Mouse (Mus musculus) lung, postnatal 0 days (tissue): ENCODE measurements around the gene Nfia. TPM values are rescaled to one million over a fixed set of nuclear protein-coding genes. Genes with fewer than 3 reads are reported as not detected.
A peak's percentile ranks its signal among the peaks of the same experiment; 100 is the strongest.

Experiments
- ATAC-seq: fragments of 200-750 bp; cut with Nextera tagmentation; 2 replicates; pipeline ENCODE4 v1.8.0; 2017; ENCODE audit warnings: moderate library complexity
- DNase-seq: peaks from one replicate; pipeline ENCODE4 v3.0.0-alpha.2; 2016; ENCODE audit warnings: low spot score
- H3K27ac ChIP-seq: fragments of 300-500 bp; sonication (generic); 2 replicates; pipeline ENCODE4 v1.5.1; 2014; ENCODE audit warnings: antibody characterized with exemption, mild to moderate bottlenecking, low read length, mixed read lengths
- H3K27me3 ChIP-seq: fragments of 300-500 bp; sonication (generic); replicated peaks from 2 replicates; pipeline ENCODE4 v1.6.1; 2014; ENCODE audit warnings: low read length, mixed read lengths; ENCODE audit not compliant: insufficient read depth
- H3K36me3 ChIP-seq: fragments of 300-500 bp; sonication (generic); 2 replicates; pipeline ENCODE4 v1.6.1; 2014; ENCODE audit warnings: low read length, mixed read lengths; ENCODE audit not compliant: insufficient read depth
- H3K4me1 ChIP-seq: fragments of 300-500 bp; sonication (generic); 2 replicates; pipeline ENCODE4 v1.6.1; 2014; ENCODE audit warnings: antibody characterized with exemption, low read depth, low read length, mixed read lengths; ENCODE audit not compliant: insufficient read depth
- H3K4me2 ChIP-seq: fragments of 300-500 bp; sonication (generic); replicated peaks from 2 replicates; pipeline ENCODE4 v1.6.1; 2014; ENCODE audit warnings: low read depth, mild to moderate bottlenecking, low read length, moderate library complexity, mixed read lengths
- H3K4me3 ChIP-seq: fragments of 300-500 bp; sonication (generic); 2 replicates; pipeline ENCODE4 v1.5.1; 2014; ENCODE audit warnings: low read depth, low read length
- H3K9ac ChIP-seq: fragments of 300-500 bp; sonication (generic); replicated peaks from 2 replicates; pipeline ENCODE4 v1.6.1; 2014; ENCODE audit warnings: low read depth, mild to moderate bottlenecking
- H3K9me3 ChIP-seq: fragments of 300-500 bp; sonication (generic); 2 replicates; pipeline ENCODE4 v1.6.1; 2016; ENCODE audit warnings: low read length, mixed read lengths
- CTCF ChIP-seq: IDR thresholded peaks from 2 replicates; pipeline ENCODE4 v1.5.1; 2016; ENCODE audit warnings: antibody characterized with exemption, mild to moderate bottlenecking
- EP300 ChIP-seq: IDR thresholded peaks from 2 replicates; pipeline ENCODE4 v1.6.1; 2016; ENCODE audit warnings: antibody characterized with exemption, mild to moderate bottlenecking, control low read depth
- WGBS: fragments of 180-500 bp; shearing (Covaris S2); extraction: QIAGEN DNeasy Blood & Tissue Kit; methylation state at CpG from one replicate; pipeline ENCODE4 v1.1.7; 2014; 5-methylcytosine and 5-hydroxymethylcytosine counted together
- polyA plus RNA-seq: library from polyadenylated mRNA; unstranded; fragments of >200 nt; fragmentation: Nextera tagmentation; extraction: Ambion mirVana; gene quantifications from 2 replicates; pipeline ENCODE4 v1.2.1, GENCODE M21; 2015

Gene Nfia
- polyA plus RNA-seq, 1 experiment from 2014 or later = 40.5 TPM

- WGBS = under 1% methylated on average over 24 of the region's 25 CpGs
- peak overlapping the region; percentile 52 for H3K4me3 ChIP-seq
- DNase-seq (peak; percentile 99), ATAC-seq (peak; percentile 97)
- H3K4me2 ChIP-seq = peak overlapping the region; percentile 61
- H3K4me1 ChIP-seq = no peaks in the 10 kb centered on the region; the same call in 1 of the 2 replicates
- peak overlapping the region; percentile 39; the same call in 1 of the 2 replicates for H3K9ac ChIP-seq
- TF ChIP-seq CTCF = no peak
- H3K9me3 ChIP-seq = no peaks in the 10 kb centered on the region
- H3K27me3 ChIP-seq = no peaks in the 10 kb centered on the region
- no peaks in the 10 kb centered on the region for H3K36me3 ChIP-seq
- peak overlapping the region; percentile 95 for H3K27ac ChIP-seq
Observed at GRCm38 (mm10) chr4:97772084-97772484, 450 bp upstream of the Nfia start.

- Histone ChIP-seq H3K9me3 (no peaks in the 10 kb centered on the region), H3K27me3 (no peaks in the 10 kb centered on the region), H3K9ac (peak overlapping the region; percentile 39; the same call in 1 of the 2 replicates), H3K27ac (peak overlapping the region; percentile 95), H3K4me1 (no peaks in the 10 kb centered on the region; the same call in 1 of the 2 replicates), H3K4me3 (peak overlapping the region; percentile 52), H3K36me3 (no peaks in the 10 kb centered on the region), H3K4me2 (peak overlapping the region; percentile 61)
- ATAC-seq (peak; percentile 48), DNase-seq (peak; percentile 97)
- WGBS = under 1% methylated on average over 14 of the region's 14 CpGs
- TF ChIP-seq CTCF (no peak), EP300 (peak; percentile 35)
Observed at GRCm38 (mm10) chr4:97773110-97773593, 618 bp downstream of the Nfia start.

- DNase-seq (no peak), ATAC-seq (no peak)
- Histone ChIP-seq H3K4me2 (peak overlapping the region; percentile 61), H3K9ac (no peak overlapping the region), H3K27ac (peak overlapping the region; percentile 95; the same call in 1 of the 2 replicates), H3K4me1 (no peaks in the 10 kb centered on the region; the same call in 1 of the 2 replicates), H3K36me3 (no peaks in the 10 kb centered on the region), H3K4me3 (no peak overlapping the region), H3K9me3 (no peaks in the 10 kb centered on the region), H3K27me3 (no peaks in the 10 kb centered on the region)
- WGBS = 73% methylated on average over 2 of the region's 2 CpGs
- no peak for TF ChIP-seq CTCF
- no peak for TF ChIP-seq EP300
Observed at GRCm38 (mm10) chr4:97773791-97774190, 1.3 kb downstream of the Nfia start.

GRCm38 (mm10) chr4:97774446-97774950 lies 2.0 kb downstream of the Nfia start:
- Histone ChIP-seq H3K36me3 (no peaks in the 10 kb centered on the region), H3K9ac (no peak overlapping the region), H3K9me3 (no peaks in the 10 kb centered on the region), H3K27me3 (no peaks in the 10 kb centered on the region), H3K4me2 (peak overlapping the region; percentile 83), H3K4me3 (peak overlapping the region; percentile 90), H3K27ac (peak overlapping the region; percentile 96), H3K4me1 (no peaks in the 10 kb centered on the region; the same call in 1 of the 2 replicates)
- WGBS = 11% methylated on average over 4 of the region's 4 CpGs
- no peak for ATAC-seq
- DNase-seq = no peak
- TF ChIP-seq CTCF (no peak), EP300 (no peak)

- no peaks in the 10 kb centered on the region for H3K9me3 ChIP-seq
- no peaks in the 10 kb centered on the region; the same call in 1 of the 2 replicates for H3K4me1 ChIP-seq
- DNase-seq (peak; percentile 92), ATAC-seq (peak; percentile 10; the same call in 1 of the 2 replicates)
- H3K27ac ChIP-seq = peak overlapping the region; percentile 96
- H3K36me3 ChIP-seq = no peaks in the 10 kb centered on the region
- TF ChIP-seq CTCF (peak; percentile 54), EP300 (no peak)
- H3K4me2 ChIP-seq = peak overlapping the region; percentile 83
- H3K27me3 ChIP-seq = no peaks in the 10 kb centered on the region
- WGBS = under 1% methylated on average over 13 of the region's 13 CpGs
- 0 out of 2 replicates have a peak overlapping the region, but pooled peaks have one; percentile 20 for H3K9ac ChIP-seq
- peak overlapping the region; percentile 90 for H3K4me3 ChIP-seq
Observed at GRCm38 (mm10) chr4:97775059-97775458, 2.5 kb downstream of the Nfia start.

GRCm38 (mm10) chr4:97775494-97776265 lies 3.1 kb downstream of the Nfia start:
- ATAC-seq (no peak), DNase-seq (peak; percentile 57)
- 2% methylated on average over 20 of the region's 20 CpGs for WGBS
- Histone ChIP-seq H3K9ac (peak overlapping the region; percentile 41; the same call in 1 of the 2 replicates), H3K27ac (peak overlapping the region; percentile 96), H3K27me3 (no peaks in the 10 kb centered on the region), H3K4me1 (peaks cover 1% of the 10 kb centered on the region; the same call in 1 of the 2 replicates), H3K36me3 (no peaks in the 10 kb centered on the region), H3K4me2 (peak overlapping the region; percentile 83), H3K9me3 (no peaks in the 10 kb centered on the region), H3K4me3 (peak overlapping the region; percentile 90)
- TF ChIP-seq EP300 = no peak
- TF ChIP-seq CTCF = peak; percentile 43
